Mouse (Mus musculus): Measurements from ENCODE around the gene Spen. TPM values are rescaled to one million over a fixed set of nuclear protein-coding genes. Genes with fewer than 3 reads are reported as not detected.
A peak's percentile ranks its signal among the peaks of the same experiment; 100 is the strongest.

Gene Spen
- polyA plus RNA-seq, 1 experiment = 56.0 TPM

- TF ChIP-seq CTCF (IDR thresholded peaks at IDR 0.05; ENCODE audit: extremely low read depth, insufficient read length, insufficient replicate concordance, low read depth, low read length) (no peak), POLR2A (IDR thresholded peaks at IDR 0.05; ENCODE audit: low read depth, low read length) (no peak)
- H3K4me1 ChIP-seq (ENCODE audit: control insufficient read depth, insufficient read depth, insufficient read length, low read length) = no peaks in the 10 kb centered on the region
- H3K27ac ChIP-seq (ENCODE audit: insufficient read depth, low read depth, low read length) = no peak overlapping the region
- H3K36me3 ChIP-seq (ENCODE audit: control insufficient read depth, insufficient read depth, low read length) = peaks cover 93% of the 10 kb centered on the region
- 36% methylated on average over 10 of the region's 10 CpGs for WGBS
- H3K4me3 ChIP-seq (ENCODE audit: low read depth, low read length) = no peak overlapping the region
- no peaks in the 10 kb centered on the region for H3K27me3 ChIP-seq (ENCODE audit: control insufficient read depth, insufficient read depth, low read length)
These were observed 69.8 kb downstream of the Spen start for GRCm38 (mm10) chr4:141468576-141468975.

- H3K36me3 ChIP-seq (ENCODE audit: control insufficient read depth, insufficient read depth, low read length) = peaks cover 92% of the 10 kb centered on the region
- WGBS = 83% methylated on average over 6 of the region's 6 CpGs
These were observed 70.8 kb downstream of the Spen start for GRCm38 (mm10) chr4:141467581-141467927.

GRCm38 (mm10) chr4:141466844-141467580 lies 71.4 kb downstream of the Spen start:
- WGBS = 65% methylated on average over 15 of the region's 15 CpGs
- H3K36me3 ChIP-seq (ENCODE audit: control insufficient read depth, insufficient read depth, low read length) = peaks cover 92% of the 10 kb centered on the region
- H3K4me1 ChIP-seq (ENCODE audit: control insufficient read depth, insufficient read depth, insufficient read length, low read length) = 0 out of 2 replicates have a peak, but pooled peaks cover 2% of the 10 kb centered on the region
- no peaks in the 10 kb centered on the region for H3K27me3 ChIP-seq (ENCODE audit: control insufficient read depth, insufficient read depth, low read length)
- TF ChIP-seq CTCF (IDR thresholded peaks at IDR 0.05; ENCODE audit: extremely low read depth, insufficient read length, insufficient replicate concordance, low read depth, low read length) (peak; percentile 10; the same call in 1 of the 2 replicates), POLR2A (IDR thresholded peaks at IDR 0.05; ENCODE audit: low read depth, low read length) (no peak)
- no peak overlapping the region for H3K4me3 ChIP-seq (ENCODE audit: low read depth, low read length)
- no peak overlapping the region for H3K27ac ChIP-seq (ENCODE audit: insufficient read depth, low read depth, low read length)

More at GRCm38 (mm10) chr4:141467581-141467927, 70.8 kb downstream of the Spen start:
- no peak for TF ChIP-seq CTCF (IDR thresholded peaks at IDR 0.05; ENCODE audit: extremely low read depth, insufficient read length, insufficient replicate concordance, low read depth, low read length)
- no peak for TF ChIP-seq POLR2A (IDR thresholded peaks at IDR 0.05; ENCODE audit: low read depth, low read length)
- Histone ChIP-seq H3K27ac (ENCODE audit: insufficient read depth, low read depth, low read length) (no peak overlapping the region), H3K4me1 (ENCODE audit: control insufficient read depth, insufficient read depth, insufficient read length, low read length) (0 out of 2 replicates have a peak, but pooled peaks cover 2% of the 10 kb centered on the region), H3K27me3 (ENCODE audit: control insufficient read depth, insufficient read depth, low read length) (no peaks in the 10 kb centered on the region), H3K4me3 (ENCODE audit: low read depth, low read length) (no peak overlapping the region)

GRCm38 (mm10) chr4:141466289-141466795 lies 72.1 kb downstream of the Spen start:
- peaks cover 89% of the 10 kb centered on the region for H3K36me3 ChIP-seq (ENCODE audit: control insufficient read depth, insufficient read depth, low read length)
- no peak overlapping the region for H3K4me3 ChIP-seq (ENCODE audit: low read depth, low read length)
- 92% methylated on average over 16 of the region's 16 CpGs for WGBS
- TF ChIP-seq POLR2A (IDR thresholded peaks at IDR 0.05; ENCODE audit: low read depth, low read length) (no peak), CTCF (IDR thresholded peaks at IDR 0.05; ENCODE audit: extremely low read depth, insufficient read length, insufficient replicate concordance, low read depth, low read length) (no peak)
- H3K4me1 ChIP-seq (ENCODE audit: control insufficient read depth, insufficient read depth, insufficient read length, low read length) = 0 out of 2 replicates have a peak, but pooled peaks cover 2% of the 10 kb centered on the region
- no peaks in the 10 kb centered on the region for H3K27me3 ChIP-seq (ENCODE audit: control insufficient read depth, insufficient read depth, low read length)
- no peak overlapping the region for H3K27ac ChIP-seq (ENCODE audit: insufficient read depth, low read depth, low read length)

- H3K27me3 ChIP-seq (ENCODE audit: control insufficient read depth, insufficient read depth, low read length) = no peaks in the 10 kb centered on the region
- WGBS = 94% methylated on average over 34 of the region's 34 CpGs
- TF ChIP-seq POLR2A (IDR thresholded peaks at IDR 0.05; ENCODE audit: low read depth, low read length) (no peak), CTCF (IDR thresholded peaks at IDR 0.05; ENCODE audit: extremely low read depth, insufficient read length, insufficient replicate concordance, low read depth, low read length) (no peak)
- H3K4me3 ChIP-seq (ENCODE audit: low read depth, low read length) = no peak overlapping the region
- H3K36me3 ChIP-seq (ENCODE audit: control insufficient read depth, insufficient read depth, low read length) = peaks cover 87% of the 10 kb centered on the region
- no peak overlapping the region for H3K27ac ChIP-seq (ENCODE audit: insufficient read depth, low read depth, low read length)
- H3K4me1 ChIP-seq (ENCODE audit: control insufficient read depth, insufficient read depth, insufficient read length, low read length) = 0 out of 2 replicates have a peak, but pooled peaks cover 2% of the 10 kb centered on the region
These were observed 72.7 kb downstream of the Spen start for GRCm38 (mm10) chr4:141465512-141466288.

DNA sequence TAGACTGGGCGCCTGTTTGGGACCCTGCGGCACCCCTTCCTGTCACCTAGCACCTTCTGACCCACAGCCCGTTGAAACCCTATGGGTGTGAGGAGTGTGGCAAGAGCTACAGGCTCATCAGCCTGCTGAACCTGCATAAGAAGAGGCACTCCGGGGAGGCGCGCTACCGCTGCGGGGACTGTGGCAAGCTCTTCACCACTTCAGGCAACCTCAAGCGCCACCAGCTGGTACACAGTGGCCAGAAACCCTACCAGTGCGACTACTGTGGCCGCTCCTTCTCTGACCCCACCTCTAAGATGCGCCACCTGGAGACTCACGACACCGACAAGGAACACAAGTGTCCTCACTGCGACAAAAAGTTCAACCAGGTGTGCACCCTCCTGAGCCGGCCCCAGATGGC lies 73.7 kb downstream of the Spen start:
- Histone ChIP-seq H3K4me3 (ENCODE audit: low read depth, low read length) (no peak overlapping the region), H3K36me3 (ENCODE audit: control insufficient read depth, insufficient read depth, low read length) (peaks cover 78% of the 10 kb centered on the region), H3K27me3 (ENCODE audit: control insufficient read depth, insufficient read depth, low read length) (no peaks in the 10 kb centered on the region), H3K4me1 (ENCODE audit: control insufficient read depth, insufficient read depth, insufficient read length, low read length) (peaks cover 2% of the 10 kb centered on the region; the same call in 1 of the 2 replicates), H3K27ac (ENCODE audit: insufficient read depth, low read depth, low read length) (no peak overlapping the region)
- no peak for TF ChIP-seq POLR2A (IDR thresholded peaks at IDR 0.05; ENCODE audit: low read depth, low read length)
- no peak for TF ChIP-seq CTCF (IDR thresholded peaks at IDR 0.05; ENCODE audit: extremely low read depth, insufficient read length, insufficient replicate concordance, low read depth, low read length)
- WGBS = 89% methylated on average over 16 of the region's 16 CpGs

- TF ChIP-seq CTCF (IDR thresholded peaks at IDR 0.05; ENCODE audit: extremely low read depth, insufficient read length, insufficient replicate concordance, low read depth, low read length) = no peak
- TF ChIP-seq POLR2A (IDR thresholded peaks at IDR 0.05; ENCODE audit: low read depth, low read length) = no peak
- Histone ChIP-seq H3K4me1 (ENCODE audit: control insufficient read depth, insufficient read depth, insufficient read length, low read length) (peaks cover 2% of the 10 kb centered on the region; the same call in 1 of the 2 replicates), H3K4me3 (ENCODE audit: low read depth, low read length) (no peak overlapping the region), H3K27ac (ENCODE audit: insufficient read depth, low read depth, low read length) (no peak overlapping the region), H3K36me3 (ENCODE audit: control insufficient read depth, insufficient read depth, low read length) (peaks cover 68% of the 10 kb centered on the region), H3K27me3 (ENCODE audit: control insufficient read depth, insufficient read depth, low read length) (no peaks in the 10 kb centered on the region)
- 70% methylated on average over 14 of the region's 14 CpGs for WGBS
These were observed 74.9 kb downstream of the Spen start for GRCm38 (mm10) chr4:141463472-141463871.
